Mouse (Mus musculus) E14TG2a.4 (cell line): ENCODE results near the gene Tspan9.
A peak's percentile ranks its signal among the peaks of the same experiment; 100 is the strongest.

Source experiments
- H3K27me3 ChIP-seq: 2 replicates; pipeline ENCODE4 v1.6.1; 2014; ENCODE audit warnings: low read length, control low read depth; ENCODE audit not compliant: insufficient read depth
- H3K36me3 ChIP-seq: 2 replicates; pipeline ENCODE4 v1.6.1; 2014; ENCODE audit warnings: low read length, control low read depth; ENCODE audit not compliant: insufficient read depth
- H3K4me1 ChIP-seq: replicated peaks from 2 replicates; pipeline ENCODE4 v1.6.1; 2014; ENCODE audit warnings: low read depth, low read length, control low read depth
- H3K4me3 ChIP-seq: replicated peaks from 2 replicates; pipeline ENCODE4 v1.5.1; 2014; ENCODE audit warnings: mild to moderate bottlenecking, low read length
- H3K9me3 ChIP-seq: 2 replicates; pipeline ENCODE4 v1.6.1; 2014; ENCODE audit warnings: low read length, control low read depth
- CTCF ChIP-seq: conservative IDR thresholded peaks from 2 replicates; pipeline ENCODE4 v1.5.1; 2014; ENCODE audit warnings: low read length
- NANOG ChIP-seq: IDR thresholded peaks from 2 replicates; pipeline ENCODE4 v1.6.1; 2014; ENCODE audit warnings: borderline replicate concordance, low read length, mixed read lengths
- POU5F1 ChIP-seq: IDR thresholded peaks from 2 replicates; pipeline ENCODE4 v1.6.1; 2014; ENCODE audit warnings: low read length, borderline replicate concordance

The Tspan9 gene

GRCm38 (mm10) chr6:128029517-128030348 is 113.7 kb downstream of the Tspan9 start:
- Histone ChIP-seq H3K36me3 (no peaks in the 10 kb centered on the region), H3K27me3 (peaks cover 29% of the 10 kb centered on the region)
- no peak for TF ChIP-seq CTCF
- TF ChIP-seq NANOG, result no peak
- TF ChIP-seq POU5F1, result no peak

DNA sequence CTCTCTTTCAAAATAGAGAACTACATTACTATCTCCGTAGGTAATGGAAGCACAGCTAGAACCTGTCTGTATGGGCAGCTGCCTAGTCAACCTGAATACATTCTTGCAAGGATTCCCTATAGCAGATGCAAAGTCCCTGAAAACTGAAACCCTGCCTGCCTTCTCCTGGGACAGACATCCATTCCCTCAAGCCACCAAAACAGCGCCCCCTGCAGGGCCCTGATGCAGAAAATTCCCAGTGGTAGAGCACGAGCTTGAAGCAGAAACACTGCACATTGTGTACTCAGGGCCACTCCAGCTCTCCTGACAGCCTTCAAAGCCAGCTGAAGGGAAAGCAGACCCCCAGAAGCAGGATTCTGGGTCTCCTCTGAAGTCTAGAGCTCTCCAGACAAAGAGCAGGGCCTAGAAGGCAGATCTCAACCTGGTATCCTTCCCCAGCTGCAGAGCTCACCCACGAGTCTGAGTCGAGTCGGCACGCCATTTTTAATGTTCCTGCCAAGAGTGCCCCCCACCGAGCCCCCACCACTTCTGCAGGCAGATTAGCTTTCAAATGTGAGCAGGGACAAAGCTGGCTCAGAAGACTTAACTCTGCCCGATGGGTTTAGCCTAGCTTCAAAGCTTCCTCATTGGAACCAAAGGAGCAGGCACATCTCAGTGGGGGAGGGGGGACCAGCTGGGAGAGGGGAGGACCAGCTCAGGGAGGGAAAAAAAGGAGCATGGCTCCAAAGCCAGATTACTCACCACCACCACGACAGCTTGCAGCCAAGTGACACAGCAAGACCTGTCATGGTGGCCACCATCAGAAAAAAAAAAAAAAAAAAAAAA is 115.1 kb downstream of the Tspan9 start:
- peaks cover 15% of the 10 kb centered on the region for H3K27me3 ChIP-seq

More at GRCm38 (mm10) chr6:128029517-128030348, 113.7 kb downstream of the Tspan9 start:
- H3K4me3 ChIP-seq, result no peak overlapping the region
- H3K4me1 ChIP-seq, result peaks cover 39% of the 10 kb centered on the region
- no peaks in the 10 kb centered on the region for H3K9me3 ChIP-seq

GRCm38 (mm10) chr6:128025997-128026396 is 117.4 kb downstream of the Tspan9 start:
- no peaks in the 10 kb centered on the region for H3K9me3 ChIP-seq
- peaks cover 48% of the 10 kb centered on the region for H3K4me1 ChIP-seq
- H3K4me3 ChIP-seq, result no peak overlapping the region
- H3K36me3 ChIP-seq, result no peaks in the 10 kb centered on the region
- H3K27me3 ChIP-seq, result peaks cover under 1% of the 10 kb centered on the region; the same call in 1 of the 2 replicates
- no peak for TF ChIP-seq POU5F1
- TF ChIP-seq CTCF, result no peak
- no peak for TF ChIP-seq NANOG

More for the DNA sequence above, 115.1 kb downstream of the Tspan9 start:
- Histone ChIP-seq H3K36me3 (no peaks in the 10 kb centered on the region), H3K4me3 (no peak overlapping the region), H3K4me1 (peaks cover 38% of the 10 kb centered on the region), H3K9me3 (no peaks in the 10 kb centered on the region)
- TF ChIP-seq NANOG, result no peak
- peak; percentile 82 for TF ChIP-seq CTCF

GRCm38 (mm10) chr6:128025581-128025980 is 117.8 kb downstream of the Tspan9 start:
- Histone ChIP-seq H3K4me3 (no peak overlapping the region), H3K27me3 (peaks cover 4% of the 10 kb centered on the region; the same call in 1 of the 2 replicates), H3K9me3 (no peaks in the 10 kb centered on the region), H3K36me3 (no peaks in the 10 kb centered on the region), H3K4me1 (peaks cover 50% of the 10 kb centered on the region)
- TF ChIP-seq CTCF, result no peak
- TF ChIP-seq POU5F1, result no peak
- no peak for TF ChIP-seq NANOG

GRCm38 (mm10) chr6:128022207-128022606 is 121.2 kb downstream of the Tspan9 start:
- no peak for TF ChIP-seq NANOG
- H3K27me3 ChIP-seq, result peaks cover 4% of the 10 kb centered on the region; the same call in 1 of the 2 replicates
- no peak overlapping the region for H3K4me3 ChIP-seq
- H3K4me1 ChIP-seq, result peaks cover 42% of the 10 kb centered on the region
- H3K36me3 ChIP-seq, result no peaks in the 10 kb centered on the region; the same call in 1 of the 2 replicates
- H3K9me3 ChIP-seq, result no peaks in the 10 kb centered on the region

DNA sequence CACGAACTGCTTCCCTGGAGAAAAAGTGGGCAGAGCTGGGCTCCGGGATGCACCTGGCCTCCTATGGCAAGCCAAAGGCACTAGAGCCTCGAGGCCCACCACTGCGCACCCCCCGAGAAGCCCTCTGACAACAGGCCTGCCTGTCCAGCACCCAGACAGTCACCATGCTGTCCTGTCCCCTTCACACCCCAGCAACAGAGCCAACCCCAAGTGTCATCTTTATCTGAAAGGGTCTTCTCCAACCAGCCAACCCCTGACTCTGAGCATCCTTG is 121.5 kb downstream of the Tspan9 start:
- no peaks in the 10 kb centered on the region; the same call in 1 of the 2 replicates for H3K36me3 ChIP-seq
- TF ChIP-seq NANOG (no peak), CTCF (no peak), POU5F1 (no peak)

GRCm38 (mm10) chr6:128021106-128021930 is 122.1 kb downstream of the Tspan9 start:
- H3K27me3 ChIP-seq, result peaks cover 4% of the 10 kb centered on the region; the same call in 1 of the 2 replicates
- H3K36me3 ChIP-seq, result no peaks in the 10 kb centered on the region; the same call in 1 of the 2 replicates
- H3K4me1 ChIP-seq, result peaks cover 42% of the 10 kb centered on the region
- TF ChIP-seq POU5F1 (no peak), CTCF (no peak), NANOG (no peak)
- H3K4me3 ChIP-seq, result no peak overlapping the region
- no peaks in the 10 kb centered on the region for H3K9me3 ChIP-seq

More for the DNA sequence above, 121.5 kb downstream of the Tspan9 start:
- peaks cover 4% of the 10 kb centered on the region; the same call in 1 of the 2 replicates for H3K27me3 ChIP-seq
- H3K4me3 ChIP-seq, result no peak overlapping the region
- peaks cover 42% of the 10 kb centered on the region for H3K4me1 ChIP-seq
- H3K9me3 ChIP-seq, result no peaks in the 10 kb centered on the region

GRCm38 (mm10) chr6:128020521-128021057 is 122.8 kb downstream of the Tspan9 start:
- peaks cover 42% of the 10 kb centered on the region for H3K4me1 ChIP-seq
- H3K27me3 ChIP-seq, result peaks cover 4% of the 10 kb centered on the region; the same call in 1 of the 2 replicates
- H3K4me3 ChIP-seq, result no peak overlapping the region
- H3K36me3 ChIP-seq, result no peaks in the 10 kb centered on the region; the same call in 1 of the 2 replicates
- no peak for TF ChIP-seq NANOG
- TF ChIP-seq POU5F1, result no peak
- TF ChIP-seq CTCF, result no peak
- no peaks in the 10 kb centered on the region for H3K9me3 ChIP-seq
